Mouse (Mus musculus) WW6 (cell line): ENCODE measurements at regions not wholly inside any gene's neighbourhood (a gene's known extent, or its start where the extent isn't known, plus 50 kb on each side); places are given as distances from the start of the nearest gene placed in this dataset.

Source experiments
- DNase-seq: peaks from one replicate; pipeline ENCODE4 v3.0.0-alpha.2; 2013; ENCODE audit warnings: low read depth, low spot score

DNA sequence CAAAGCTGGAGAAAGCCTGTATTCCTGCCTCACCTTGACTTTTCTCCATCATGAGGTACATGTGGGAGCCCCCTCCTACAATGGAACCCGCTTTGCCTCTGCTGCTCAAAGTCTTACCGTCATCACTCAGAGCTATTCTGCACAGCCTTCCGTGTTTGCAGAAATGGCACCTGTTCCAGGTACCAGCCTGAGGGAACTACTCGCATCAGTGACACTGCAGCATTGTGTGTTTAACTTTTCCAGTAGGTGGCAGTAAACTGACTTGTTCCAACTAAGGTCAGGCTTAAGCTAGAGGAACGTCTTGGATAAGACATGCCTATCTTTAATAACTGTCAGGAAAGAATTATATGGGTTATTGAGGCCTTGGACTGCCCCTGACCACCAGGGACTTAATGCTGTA lies 71.4 kb downstream of the Fam173b start:
- DNase-seq, result no peak

DNA sequence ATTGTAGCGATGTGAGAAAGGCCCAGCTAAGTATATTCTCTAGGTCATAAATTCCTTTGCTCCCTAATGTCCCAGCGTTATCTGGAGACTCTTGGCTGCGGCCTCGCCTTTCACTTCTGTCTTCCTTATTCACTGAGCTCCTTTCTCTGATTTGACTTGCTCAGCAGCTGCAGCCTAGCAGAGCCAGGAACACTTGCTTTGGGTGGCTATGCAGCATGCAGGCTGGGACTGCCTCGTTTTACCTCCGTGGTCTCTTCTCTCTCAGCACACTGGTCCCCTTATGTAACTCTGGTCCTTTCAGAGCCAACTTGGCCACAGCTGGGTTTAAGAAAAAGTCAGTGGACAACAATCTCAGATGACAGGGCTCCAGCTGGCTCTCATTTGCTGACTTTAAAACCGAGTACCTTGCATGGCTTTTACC lies 75.1 kb downstream of the Fam173b start:
- no peak for DNase-seq

DNA sequence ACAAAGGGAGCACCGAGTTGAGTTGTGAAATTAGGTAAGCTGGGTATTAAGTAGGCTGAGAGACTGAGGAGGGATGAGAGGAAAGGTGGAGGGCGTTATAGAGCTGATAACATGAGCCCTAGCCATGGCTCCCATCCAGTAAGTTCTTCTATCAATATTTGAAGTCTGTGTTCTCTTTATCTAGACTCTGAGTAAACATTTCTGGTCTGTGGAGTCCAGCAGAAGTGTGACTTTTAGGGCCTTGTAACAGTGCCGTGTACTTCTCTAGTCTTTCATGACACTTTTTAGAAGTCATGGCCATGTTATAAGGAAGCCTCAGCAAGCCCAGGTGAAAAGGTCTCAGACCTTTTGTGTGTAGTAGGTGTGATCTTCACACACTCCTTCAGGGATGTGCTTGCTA lies 91.5 kb downstream of the Fam173b start:
- DNase-seq, result no peak

DNA sequence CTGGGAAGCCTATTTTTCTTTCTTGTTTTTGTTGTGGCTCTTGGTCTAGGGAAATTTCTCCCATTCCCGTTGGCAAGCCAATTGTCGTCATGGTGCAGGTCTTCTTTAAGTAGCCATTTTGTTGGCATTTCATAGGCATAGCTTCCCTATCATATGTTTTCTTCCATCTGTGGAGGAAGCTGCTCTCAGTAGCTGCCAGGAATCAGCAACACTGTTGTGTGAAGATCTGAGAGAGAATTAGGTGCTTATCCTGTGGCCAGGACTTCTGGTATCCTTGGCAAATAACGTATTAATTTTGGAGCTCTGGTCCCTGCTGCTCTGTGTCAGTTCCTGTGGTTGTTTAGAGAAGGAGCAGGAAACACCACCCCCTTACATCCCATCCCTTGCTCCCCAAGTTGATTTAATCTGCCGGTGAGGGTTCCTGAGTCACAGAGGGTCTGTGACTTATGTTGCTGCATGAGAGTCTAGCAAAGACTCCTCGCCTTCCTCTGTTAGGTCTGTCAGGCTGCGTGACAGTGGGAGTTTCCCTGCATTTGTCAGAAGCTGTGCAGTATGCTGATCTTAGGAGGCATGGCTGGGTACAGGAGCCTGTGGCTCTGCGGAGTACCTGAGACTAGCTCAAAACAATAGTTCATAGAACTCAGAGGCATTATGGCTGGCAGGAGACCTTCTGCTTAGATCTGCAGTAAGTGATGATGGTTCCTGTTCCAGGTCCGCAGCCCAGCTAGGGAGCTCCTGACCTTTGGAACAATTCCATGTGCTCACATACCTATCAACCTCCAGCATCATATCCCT lies 93.4 kb downstream of the Fam173b start:
- DNase-seq, result no peak

DNA sequence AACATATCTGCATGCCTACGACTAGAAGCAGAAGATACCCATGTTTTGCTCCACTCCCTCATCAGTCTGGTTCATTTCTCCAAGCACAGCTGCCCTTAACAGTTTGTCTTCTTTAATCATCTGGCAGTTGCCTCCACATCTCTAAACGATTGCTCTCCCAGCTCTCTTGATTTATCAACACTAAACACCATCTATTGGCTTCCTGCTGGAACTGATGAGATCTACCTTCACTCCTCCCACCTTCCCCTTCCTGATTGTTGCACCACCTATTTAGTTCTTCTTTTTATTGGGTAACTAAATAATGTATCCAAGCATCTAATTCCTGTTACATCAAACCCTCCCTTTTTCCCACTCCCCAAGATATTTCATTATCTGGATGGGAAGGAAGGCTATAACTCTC lies 101.7 kb downstream of the Fam173b start:
- DNase-seq, result no peak

DNA sequence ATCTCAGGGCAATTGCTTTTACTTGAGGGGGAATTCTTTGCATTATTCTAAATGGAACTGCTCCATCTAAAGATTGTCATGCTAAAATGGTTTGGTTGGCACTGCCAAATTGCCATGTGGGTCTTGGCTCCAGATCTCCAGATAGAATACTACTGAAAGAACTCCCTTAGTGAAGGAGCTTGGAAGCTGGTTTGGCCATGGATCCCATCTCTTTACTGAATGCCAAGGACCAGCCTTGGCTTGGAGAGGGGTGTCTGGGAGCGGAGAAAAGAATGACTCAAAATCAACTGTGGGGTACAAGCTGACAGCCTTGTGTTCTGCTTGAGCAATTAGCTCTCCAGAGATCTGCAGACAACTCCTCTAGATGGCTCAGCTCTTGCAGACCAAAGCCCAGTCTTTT lies 105.8 kb downstream of the Fam173b start:
- no peak for DNase-seq

DNA sequence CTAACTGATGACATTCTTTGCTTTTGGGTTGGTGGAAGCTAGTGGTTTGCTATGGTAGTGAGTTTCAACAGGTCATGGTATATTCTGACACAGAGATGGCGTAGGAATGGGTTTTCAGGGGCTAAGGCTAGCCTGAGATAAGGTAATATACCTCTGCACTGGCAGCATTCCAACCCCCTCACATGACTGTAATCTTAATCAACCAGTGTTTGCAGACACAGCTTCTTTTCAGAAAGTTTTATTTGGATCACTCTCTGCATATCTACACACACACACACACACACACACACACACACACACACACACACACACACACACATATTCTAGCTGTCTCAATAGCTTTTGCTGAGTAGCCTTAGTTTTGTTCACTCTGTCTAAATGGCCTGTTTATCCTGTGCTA lies 119.4 kb downstream of the Fam173b start:
- no peak for DNase-seq

DNA sequence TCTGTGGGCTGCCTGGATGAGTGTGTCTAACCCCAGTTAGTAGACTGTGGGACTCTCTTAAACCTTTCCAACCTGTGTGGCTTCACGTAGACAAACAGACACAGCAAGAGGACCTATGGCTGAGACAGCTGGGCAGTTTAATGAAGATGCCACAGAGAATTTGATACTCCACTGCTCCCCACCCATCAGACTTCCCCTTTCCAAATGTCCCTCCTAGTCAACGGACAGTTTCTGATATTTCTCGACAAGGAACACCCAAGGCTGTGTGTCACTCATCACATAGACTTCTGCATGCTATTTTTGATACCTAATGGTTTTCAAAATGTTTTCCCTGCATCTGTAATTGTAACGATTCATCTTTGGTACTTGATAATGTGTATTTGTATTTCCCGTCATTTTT lies 120.8 kb downstream of the Fam173b start:
- no peak for DNase-seq

DNA sequence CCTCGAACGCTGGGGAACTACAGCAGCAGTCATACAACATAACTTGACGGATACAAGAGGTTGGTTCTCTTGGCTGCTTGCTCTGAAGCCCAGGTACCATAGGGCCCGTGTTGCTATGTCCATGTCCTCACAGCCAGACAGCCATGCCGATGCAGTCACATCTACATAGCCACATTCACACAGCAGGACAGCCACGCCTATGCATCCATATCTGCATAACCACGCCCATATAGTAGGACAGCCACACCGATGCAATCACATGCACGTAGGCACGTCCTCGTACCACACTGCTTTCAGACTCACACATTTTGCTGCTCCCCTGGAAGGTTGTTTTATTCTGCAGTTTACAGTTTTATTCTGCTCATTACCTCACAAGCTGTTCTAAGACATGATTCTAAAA lies 122.6 kb downstream of the Fam173b start:
- no peak for DNase-seq

DNA sequence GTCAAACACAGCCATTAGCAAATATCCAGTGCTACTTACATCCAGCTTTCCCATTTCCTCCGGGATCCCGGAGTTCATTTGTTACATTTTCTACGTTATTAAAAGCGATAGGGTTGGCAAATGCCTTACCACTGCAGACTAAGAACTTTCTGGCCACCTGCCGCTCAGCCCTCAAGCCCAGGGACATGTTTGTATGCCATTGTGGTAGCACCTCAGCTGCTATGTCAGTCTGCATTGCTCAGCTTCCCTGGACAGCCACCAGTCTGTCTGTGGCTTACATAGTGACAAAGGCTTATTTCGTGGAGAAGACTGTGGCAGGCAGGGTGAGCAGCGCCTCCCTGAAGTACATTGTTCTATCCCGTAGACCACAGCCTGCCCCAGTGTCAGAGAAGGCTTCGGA lies 127.5 kb downstream of the Fam173b start:
- no peak for DNase-seq

DNA sequence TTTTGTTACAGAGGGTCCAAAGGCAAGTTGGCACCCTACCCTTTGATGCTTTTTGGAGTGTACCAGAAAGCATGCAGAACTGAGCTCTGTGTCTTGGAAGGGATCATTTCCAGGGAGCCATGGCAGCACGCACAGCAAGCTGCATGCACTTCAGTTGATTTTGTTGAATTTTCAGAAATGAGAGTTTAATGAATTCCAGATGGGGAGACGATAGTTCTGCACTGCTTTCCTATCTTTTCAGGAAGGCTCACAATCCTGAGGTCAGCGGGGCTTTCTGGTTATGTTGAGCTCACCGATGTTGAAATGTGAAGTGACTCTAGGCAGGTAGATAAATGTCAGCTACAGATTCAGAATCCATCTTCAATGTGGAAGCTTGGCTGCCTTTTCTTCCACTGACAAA lies 140.0 kb downstream of the Fam173b start:
- DNase-seq, result no peak

DNA sequence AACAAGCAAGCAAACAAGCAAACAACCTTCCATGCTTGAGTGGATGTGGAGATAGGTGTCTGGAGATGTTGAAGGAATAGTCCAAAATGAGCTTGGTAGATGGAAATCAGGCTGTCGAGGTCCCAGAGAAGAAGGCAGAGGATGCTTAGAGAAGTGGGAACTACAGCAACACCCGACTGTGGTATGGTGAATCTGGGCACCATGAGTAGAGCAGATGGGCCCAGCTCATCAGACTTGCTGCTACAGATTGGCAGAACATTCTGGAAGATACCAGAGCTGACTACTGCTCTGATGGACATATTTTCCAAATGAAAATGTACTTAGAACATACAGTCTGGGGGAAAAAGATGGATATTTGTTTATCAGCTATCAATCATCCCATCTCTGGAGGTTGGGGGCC lies 142.9 kb downstream of the Fam173b start:
- DNase-seq, result no peak

DNA sequence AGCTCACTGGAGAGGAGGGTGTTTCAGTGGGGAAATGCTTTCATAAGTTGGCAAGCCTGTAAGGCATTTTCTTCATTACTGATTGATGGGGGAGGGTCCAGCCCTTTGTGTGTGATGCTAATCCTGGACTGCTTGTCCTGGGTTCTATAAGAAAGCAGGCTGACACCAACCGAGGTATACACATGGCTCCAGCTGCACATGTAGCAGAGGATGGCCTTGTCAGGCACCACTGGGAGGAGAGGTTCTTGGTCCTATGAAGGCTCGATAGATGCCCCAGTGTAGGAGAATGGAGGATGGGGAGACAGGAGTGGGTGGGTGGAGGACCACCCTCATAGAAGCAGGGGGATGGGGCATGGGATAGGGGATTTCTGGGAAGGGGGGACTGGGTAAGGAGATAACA lies 151.0 kb downstream of the Fam173b start:
- DNase-seq, result no peak

DNA sequence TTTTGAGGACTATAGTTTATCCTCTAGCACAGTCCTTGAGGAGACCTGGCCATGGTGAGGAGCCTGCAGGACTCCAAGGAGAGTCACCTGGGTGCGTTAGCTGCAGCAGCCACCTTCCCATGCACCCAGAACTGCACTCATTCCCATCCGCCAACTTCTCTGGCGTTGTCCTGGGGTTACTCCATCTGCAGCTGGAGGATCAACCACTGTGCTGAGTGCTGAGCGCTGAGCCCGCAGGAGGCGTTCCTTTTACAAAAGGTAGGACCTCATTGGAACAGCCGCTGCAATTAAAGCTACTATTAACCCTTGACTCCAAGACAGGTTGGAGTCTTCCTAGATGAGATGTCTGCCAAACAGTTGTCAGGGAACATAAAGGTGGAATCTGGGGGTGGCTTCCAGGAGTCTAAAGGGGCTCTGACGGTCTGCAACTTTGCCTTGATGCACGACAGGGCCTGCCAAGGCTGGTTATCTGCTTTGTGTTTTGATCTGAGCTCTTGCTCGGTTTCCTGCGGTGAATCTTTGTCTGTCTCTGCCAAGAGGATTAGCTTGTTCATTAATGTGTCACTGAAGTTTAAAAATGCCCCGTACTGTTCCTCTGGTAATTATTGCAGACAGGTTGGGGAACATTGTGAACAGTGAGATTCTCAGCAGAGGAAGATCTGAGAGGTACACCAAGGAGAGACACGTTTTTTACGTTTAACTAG lies 152.1 kb downstream of the Fam173b start:
- no peak for DNase-seq

DNA sequence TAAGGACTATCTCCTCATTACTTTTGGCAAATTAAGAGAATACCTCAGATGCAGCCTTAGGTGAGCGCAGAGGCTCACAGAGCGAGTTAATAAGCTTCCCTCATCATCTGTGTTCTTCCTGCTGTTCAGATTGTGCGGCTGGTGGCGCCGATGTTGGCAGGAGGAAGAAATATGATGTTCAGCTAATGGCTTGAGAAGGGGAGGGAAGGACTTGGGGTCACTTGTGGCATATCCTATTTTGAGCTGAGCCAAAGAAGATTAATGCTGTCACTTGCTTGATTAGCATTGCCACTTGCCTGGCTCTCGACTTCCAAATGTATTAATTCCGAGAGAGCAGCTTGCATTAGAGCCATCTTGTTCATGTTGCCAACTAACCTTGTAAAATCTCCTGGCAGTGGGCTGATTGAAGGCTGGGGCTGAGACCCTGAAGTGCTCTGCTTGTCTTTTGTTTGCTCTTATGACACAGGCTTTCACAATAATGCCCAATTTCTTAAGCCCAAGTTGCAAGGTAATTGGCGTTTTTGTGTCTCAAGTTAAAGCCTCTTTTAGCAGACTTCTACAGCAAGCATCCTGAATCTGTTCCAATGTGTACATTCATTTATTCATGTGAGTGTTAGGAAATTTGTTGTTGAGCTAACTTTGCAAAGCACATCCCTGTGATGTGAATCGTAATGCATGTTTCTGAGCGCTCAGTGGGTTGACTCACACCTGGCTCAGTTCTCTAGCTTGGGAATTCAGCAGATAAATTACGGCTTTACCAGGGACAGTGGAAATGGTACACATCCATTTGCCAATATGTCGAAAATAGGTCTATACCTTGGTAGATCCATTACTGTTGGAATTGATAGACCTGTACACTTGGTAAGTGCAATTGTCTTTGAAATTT lies 167.6 kb downstream of the Fam173b start:
- DNase-seq, result no peak

DNA sequence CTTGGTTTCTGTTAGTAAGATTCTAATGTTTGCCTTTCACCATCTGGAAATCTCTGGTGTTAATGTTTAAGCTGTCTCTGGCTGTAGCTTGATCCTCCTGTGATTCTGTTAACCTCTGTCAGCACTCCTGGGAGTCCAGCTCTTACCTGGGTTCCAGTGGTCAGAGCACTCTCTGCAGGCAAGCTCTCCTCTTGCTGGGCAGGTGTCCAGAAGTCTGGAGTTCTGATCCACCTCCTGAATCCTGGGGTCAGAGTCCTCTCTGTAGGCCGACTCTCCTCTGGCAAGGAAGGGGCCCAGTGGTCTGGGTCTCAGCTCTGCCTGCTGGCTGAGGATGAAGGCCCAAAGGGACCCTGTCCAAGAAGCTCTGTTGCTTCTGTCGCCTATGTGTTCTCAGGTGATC lies 181.4 kb downstream of the Fam173b start:
- DNase-seq, result no peak

DNA sequence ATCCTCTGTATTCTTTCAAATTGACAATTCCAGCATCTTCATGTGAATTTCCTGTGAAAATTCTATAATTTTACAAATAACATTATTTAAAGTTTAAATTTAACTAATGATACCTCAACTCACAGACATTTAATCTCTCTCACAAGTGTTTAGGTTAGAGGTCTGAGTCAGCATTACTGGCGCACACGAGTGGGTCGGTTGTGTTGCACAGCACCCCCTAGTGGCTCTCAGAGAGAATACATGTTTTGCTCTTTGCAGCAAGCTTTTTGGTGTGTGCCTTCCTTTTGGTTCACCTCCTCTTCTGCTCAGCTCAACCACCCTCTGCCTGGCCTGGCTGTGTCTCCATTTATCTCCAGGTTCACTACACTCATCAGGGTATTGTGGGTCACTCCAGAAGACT lies 183.4 kb downstream of the Fam173b start:
- no peak for DNase-seq

DNA sequence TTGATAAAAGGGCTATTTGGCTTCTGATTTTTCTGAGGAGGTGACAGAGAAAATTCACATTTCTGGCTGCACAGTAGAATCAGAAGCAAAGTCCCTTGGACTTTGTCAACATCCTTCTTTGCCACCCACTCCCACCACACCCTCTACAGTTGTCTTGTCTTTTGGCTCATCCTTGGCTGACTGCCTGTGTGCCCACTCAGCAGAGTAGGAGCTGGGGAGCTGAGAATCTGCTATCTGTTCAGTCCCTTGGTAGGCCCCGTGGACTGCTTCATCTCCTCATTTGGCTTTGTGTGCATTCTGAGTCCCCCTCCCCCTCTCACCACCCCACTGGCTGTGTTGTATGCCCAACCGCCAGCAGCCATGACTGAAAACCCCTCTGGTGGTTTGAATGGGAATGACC lies 197.2 kb downstream of the Fam173b start:
- DNase-seq, result no peak

DNA sequence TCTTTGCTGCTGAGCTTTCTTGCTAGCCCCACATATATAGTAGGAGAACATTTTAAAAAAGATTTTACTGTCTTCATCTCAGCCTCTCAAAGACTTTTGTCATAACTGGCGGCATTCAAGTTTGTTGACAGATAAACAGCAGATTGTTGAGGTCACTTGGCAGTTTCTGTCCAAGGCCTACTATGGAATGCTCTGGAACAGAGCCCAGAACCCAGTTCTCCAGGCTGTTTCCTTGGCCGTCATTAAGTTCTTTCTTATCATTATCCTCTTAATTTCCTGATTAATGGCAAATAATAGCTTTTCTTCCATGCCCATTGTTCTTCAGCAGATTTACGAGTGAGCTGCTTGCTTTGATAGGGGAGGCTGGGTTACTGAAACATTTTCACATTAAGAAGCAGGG lies 203.9 kb downstream of the Fam173b start:
- no peak for DNase-seq

DNA sequence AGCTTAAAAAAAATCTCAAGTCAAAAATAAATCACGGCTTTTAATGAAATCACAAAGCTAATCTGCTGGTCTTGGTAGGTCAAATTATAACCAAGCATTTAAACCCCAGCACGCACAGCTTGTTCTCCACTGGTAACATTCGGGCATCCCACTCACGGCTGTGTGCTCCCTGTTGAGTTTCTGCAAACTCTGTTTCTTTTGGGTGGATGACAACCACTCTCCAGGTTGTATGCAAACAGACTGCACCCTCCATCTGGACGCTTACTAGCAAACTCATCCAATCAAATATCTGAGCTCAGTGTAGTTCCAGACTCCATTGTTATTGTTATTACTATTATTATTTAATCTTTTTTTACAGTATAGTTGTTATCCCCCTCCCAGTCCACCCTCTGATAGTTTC lies 213.9 kb downstream of the Fam173b start:
- no peak for DNase-seq

DNA sequence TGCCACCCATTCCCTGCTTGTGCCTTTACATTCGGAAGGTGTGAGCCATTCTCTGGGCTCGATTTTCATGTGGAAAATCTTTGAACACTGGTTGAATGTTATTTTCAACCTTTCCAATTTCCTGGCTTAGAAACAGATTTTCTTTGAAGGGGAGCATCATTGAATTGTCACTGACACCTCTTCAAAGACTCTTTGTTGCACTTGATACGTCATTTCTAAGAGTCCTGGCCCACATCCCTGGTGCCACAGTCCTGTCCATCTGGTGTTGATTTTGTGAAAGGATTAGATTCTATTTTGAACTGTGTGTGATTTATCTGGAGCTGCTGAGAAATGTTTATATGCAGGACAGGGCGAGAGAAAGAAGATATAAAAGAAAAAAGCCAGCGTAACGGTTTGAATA lies 217.6 kb downstream of the Fam173b start:
- DNase-seq, result no peak

DNA sequence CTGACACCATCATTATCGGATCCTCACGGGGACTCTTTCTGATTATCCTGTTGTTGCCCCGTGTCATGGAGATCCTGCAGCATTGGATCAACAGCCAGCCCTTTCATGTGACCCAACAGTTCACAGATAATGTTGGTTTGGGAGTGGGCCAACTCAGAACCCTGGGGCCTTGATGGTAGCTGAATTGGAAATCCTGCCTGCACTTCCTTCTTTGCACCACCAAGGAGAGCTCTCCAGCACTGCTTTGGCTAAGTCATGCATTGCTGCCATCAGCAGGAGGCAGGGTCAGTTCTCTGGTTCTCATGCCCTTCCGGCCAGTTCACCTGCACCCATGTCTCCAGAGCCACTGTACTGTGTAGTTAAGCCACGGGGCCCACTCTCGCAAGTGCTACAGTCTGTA lies 225.6 kb downstream of the Fam173b start:
- no peak for DNase-seq
